Mouse (Mus musculus) lung, postnatal 0 days (tissue): ENCODE results near the gene 4931414P19Rik. TPM values are rescaled to one million over a fixed set of nuclear protein-coding genes. Genes with fewer than 3 reads are reported as not detected.

Experiments used
- ATAC-seq: fragments of 200-750 bp; cut with Nextera tagmentation; 2 replicates; pipeline ENCODE4 v1.8.0; 2017; ENCODE audit warnings: moderate library complexity
- DNase-seq: peaks from one replicate; pipeline ENCODE4 v3.0.0-alpha.2; 2016; ENCODE audit warnings: low spot score
- H3K27ac ChIP-seq: fragments of 300-500 bp; sonication (generic); 2 replicates; pipeline ENCODE4 v1.5.1; 2014; ENCODE audit warnings: antibody characterized with exemption, mild to moderate bottlenecking, low read length, mixed read lengths
- H3K27me3 ChIP-seq: fragments of 300-500 bp; sonication (generic); replicated peaks from 2 replicates; pipeline ENCODE4 v1.6.1; 2014; ENCODE audit warnings: low read length, mixed read lengths; ENCODE audit not compliant: insufficient read depth
- H3K36me3 ChIP-seq: fragments of 300-500 bp; sonication (generic); 2 replicates; pipeline ENCODE4 v1.6.1; 2014; ENCODE audit warnings: low read length, mixed read lengths; ENCODE audit not compliant: insufficient read depth
- H3K4me1 ChIP-seq: fragments of 300-500 bp; sonication (generic); 2 replicates; pipeline ENCODE4 v1.6.1; 2014; ENCODE audit warnings: antibody characterized with exemption, low read depth, low read length, mixed read lengths; ENCODE audit not compliant: insufficient read depth
- H3K4me2 ChIP-seq: fragments of 300-500 bp; sonication (generic); replicated peaks from 2 replicates; pipeline ENCODE4 v1.6.1; 2014; ENCODE audit warnings: low read depth, mild to moderate bottlenecking, low read length, moderate library complexity, mixed read lengths
- H3K4me3 ChIP-seq: fragments of 300-500 bp; sonication (generic); 2 replicates; pipeline ENCODE4 v1.5.1; 2014; ENCODE audit warnings: low read depth, low read length
- H3K9ac ChIP-seq: fragments of 300-500 bp; sonication (generic); replicated peaks from 2 replicates; pipeline ENCODE4 v1.6.1; 2014; ENCODE audit warnings: low read depth, mild to moderate bottlenecking
- H3K9me3 ChIP-seq: fragments of 300-500 bp; sonication (generic); 2 replicates; pipeline ENCODE4 v1.6.1; 2016; ENCODE audit warnings: low read length, mixed read lengths
- CTCF ChIP-seq: IDR thresholded peaks from 2 replicates; pipeline ENCODE4 v1.5.1; 2016; ENCODE audit warnings: antibody characterized with exemption, mild to moderate bottlenecking
- EP300 ChIP-seq: IDR thresholded peaks from 2 replicates; pipeline ENCODE4 v1.6.1; 2016; ENCODE audit warnings: antibody characterized with exemption, mild to moderate bottlenecking, control low read depth
- WGBS: fragments of 180-500 bp; shearing (Covaris S2); extraction: QIAGEN DNeasy Blood & Tissue Kit; methylation state at CpG from one replicate; pipeline ENCODE4 v1.1.7; 2014; 5-methylcytosine and 5-hydroxymethylcytosine counted together
- polyA plus RNA-seq: library from polyadenylated mRNA; unstranded; fragments of >200 nt; fragmentation: Nextera tagmentation; extraction: Ambion mirVana; gene quantifications from 2 replicates; pipeline ENCODE4 v1.2.1, GENCODE M21; 2015

The 4931414P19Rik gene
- polyA plus RNA-seq, 1 experiment from 2014 or later: 3.8 TPM

- peak; percentile 17 for DNase-seq
- H3K4me2 ChIP-seq: no peak overlapping the region
- no peak overlapping the region for H3K9ac ChIP-seq
- 61% methylated on average over 4 of the region's 4 CpGs for WGBS
- no peaks in the 10 kb centered on the region for H3K27me3 ChIP-seq
- no peak for ATAC-seq
- no peak overlapping the region for H3K27ac ChIP-seq
- no peaks in the 10 kb centered on the region for H3K4me1 ChIP-seq
- TF ChIP-seq EP300 (no peak), CTCF (no peak)
- no peaks in the 10 kb centered on the region for H3K9me3 ChIP-seq
- H3K36me3 ChIP-seq: no peaks in the 10 kb centered on the region
- H3K4me3 ChIP-seq: no peak overlapping the region
Measured at GRCm38 (mm10) chr14:54609245-54609644, 3.5 kb upstream of the 4931414P19Rik start.

- Histone ChIP-seq H3K27me3 (no peaks in the 10 kb centered on the region), H3K4me2 (no peak overlapping the region), H3K4me1 (no peaks in the 10 kb centered on the region), H3K9ac (no peak overlapping the region), H3K27ac (no peak overlapping the region), H3K9me3 (no peaks in the 10 kb centered on the region), H3K36me3 (no peaks in the 10 kb centered on the region), H3K4me3 (no peak overlapping the region)
- 43% methylated on average over 8 of the region's 8 CpGs for WGBS
- no peak for ATAC-seq
- no peak for DNase-seq
- TF ChIP-seq CTCF: no peak
- TF ChIP-seq EP300: no peak
Measured at GRCm38 (mm10) chr14:54607226-54607625, 1.4 kb upstream of the 4931414P19Rik start.

GRCm38 (mm10) chr14:54603686-54604085 is 2.1 kb downstream of the 4931414P19Rik start:
- no peak overlapping the region for H3K9ac ChIP-seq
- H3K4me2 ChIP-seq: peak overlapping the region; percentile 46
- no peaks in the 10 kb centered on the region for H3K4me1 ChIP-seq
- no peak for TF ChIP-seq EP300
- no peak for ATAC-seq
- H3K9me3 ChIP-seq: no peaks in the 10 kb centered on the region
- no peaks in the 10 kb centered on the region for H3K27me3 ChIP-seq
- H3K36me3 ChIP-seq: no peaks in the 10 kb centered on the region
- H3K27ac ChIP-seq: peak overlapping the region; percentile 91
- no peak for DNase-seq
- WGBS: 76% methylated on average over 8 of the region's 8 CpGs
- H3K4me3 ChIP-seq: peak overlapping the region; percentile 65

GRCm38 (mm10) chr14:54603038-54603654 is 2.6 kb downstream of the 4931414P19Rik start:
- WGBS: under 1% methylated on average over 46 of the region's 46 CpGs
- no peak for TF ChIP-seq EP300
- TF ChIP-seq CTCF: peak; percentile 25
- Histone ChIP-seq H3K27ac (peak overlapping the region; percentile 91), H3K4me1 (no peaks in the 10 kb centered on the region), H3K4me2 (peak overlapping the region; percentile 46), H3K4me3 (peak overlapping the region; percentile 65), H3K9ac (peak overlapping the region; percentile 66), H3K36me3 (no peaks in the 10 kb centered on the region), H3K9me3 (no peaks in the 10 kb centered on the region), H3K27me3 (no peaks in the 10 kb centered on the region)
- DNase-seq: peak; percentile 99
- ATAC-seq: peak; percentile 99

- peak overlapping the region; percentile 91 for H3K27ac ChIP-seq
- WGBS: 38% methylated on average over 4 of the region's 4 CpGs
- no peaks in the 10 kb centered on the region for H3K9me3 ChIP-seq
- TF ChIP-seq EP300: no peak
- TF ChIP-seq CTCF: no peak
- no peaks in the 10 kb centered on the region for H3K4me1 ChIP-seq
- ATAC-seq (no peak), DNase-seq (no peak)
- peak overlapping the region; percentile 46 for H3K4me2 ChIP-seq
- peak overlapping the region; percentile 66 for H3K9ac ChIP-seq
- H3K27me3 ChIP-seq: no peaks in the 10 kb centered on the region
- peak overlapping the region; percentile 65 for H3K4me3 ChIP-seq
- no peaks in the 10 kb centered on the region for H3K36me3 ChIP-seq
Measured at GRCm38 (mm10) chr14:54602613-54603012, 3.2 kb downstream of the 4931414P19Rik start.

GRCm38 (mm10) chr14:54601601-54602000 is 4.2 kb downstream of the 4931414P19Rik start:
- WGBS: 41% methylated on average over 2 of the region's 2 CpGs
- H3K27me3 ChIP-seq: no peaks in the 10 kb centered on the region
- no peaks in the 10 kb centered on the region for H3K4me1 ChIP-seq
- no peak overlapping the region for H3K9ac ChIP-seq
- H3K4me3 ChIP-seq: no peak overlapping the region
- no peak for DNase-seq
- no peak overlapping the region for H3K27ac ChIP-seq
- TF ChIP-seq CTCF (no peak), EP300 (no peak)
- no peaks in the 10 kb centered on the region for H3K36me3 ChIP-seq
- no peaks in the 10 kb centered on the region for H3K9me3 ChIP-seq
- no peak overlapping the region for H3K4me2 ChIP-seq
- ATAC-seq: no peak
